Mouse (Mus musculus) fat pad, adult 2 months (tissue): ENCODE measurements around the gene Bco1.

Experiments
- DNase-seq: peaks from one replicate; pipeline ENCODE4 v3.0.0-alpha.2; 2011; ENCODE audit warnings: low read depth, low spot score; ENCODE audit errors: extremely low read depth

Bco1 gene

GRCm38 (mm10) chr8:117095647-117096046, at the start of gene Bco1:
Gene Bco1 (plus strand): TSS chr8:117095854.
- no peak for DNase-seq

DNA sequence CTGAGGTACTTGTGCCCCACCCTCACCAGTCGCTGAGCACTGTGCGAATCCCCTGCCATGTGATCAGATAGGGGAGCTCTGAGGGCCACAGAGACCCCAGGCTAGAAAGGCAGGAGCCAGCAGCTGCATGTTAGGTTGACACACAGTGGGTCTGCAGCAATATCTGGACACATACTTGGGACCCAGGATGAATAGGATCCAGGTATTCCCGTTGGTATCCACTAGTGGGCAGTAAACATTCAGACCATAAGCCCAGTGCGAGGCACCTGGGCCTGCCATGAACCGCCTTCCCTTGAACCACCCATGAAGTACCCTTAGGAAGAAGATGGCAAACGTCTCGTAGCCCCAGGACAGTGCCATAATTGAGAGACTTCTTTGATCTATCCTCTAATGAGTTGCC, 46.2 kb upstream of the Bco1 start:
- DNase-seq = no peak

DNA sequence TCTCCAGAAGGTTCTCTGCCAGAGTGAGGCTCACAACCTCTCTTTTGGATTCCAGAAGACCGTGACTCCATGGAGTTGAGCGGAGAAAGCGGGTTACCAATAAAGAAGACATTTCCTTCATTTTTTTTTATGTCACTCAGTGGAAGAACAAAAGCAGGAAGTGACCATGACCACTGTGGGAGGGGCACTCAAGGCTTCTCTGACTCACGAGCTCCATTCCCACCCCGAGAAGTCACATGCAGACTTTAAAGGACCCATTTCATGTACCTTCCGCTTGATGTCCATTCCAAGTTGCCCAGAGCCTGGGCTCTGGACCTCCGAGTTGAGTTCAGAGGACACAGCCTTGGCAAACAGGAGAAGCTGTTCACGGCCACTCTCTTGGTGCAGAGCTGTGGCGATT, 44.9 kb upstream of the Bco1 start:
- DNase-seq = no peak

DNA sequence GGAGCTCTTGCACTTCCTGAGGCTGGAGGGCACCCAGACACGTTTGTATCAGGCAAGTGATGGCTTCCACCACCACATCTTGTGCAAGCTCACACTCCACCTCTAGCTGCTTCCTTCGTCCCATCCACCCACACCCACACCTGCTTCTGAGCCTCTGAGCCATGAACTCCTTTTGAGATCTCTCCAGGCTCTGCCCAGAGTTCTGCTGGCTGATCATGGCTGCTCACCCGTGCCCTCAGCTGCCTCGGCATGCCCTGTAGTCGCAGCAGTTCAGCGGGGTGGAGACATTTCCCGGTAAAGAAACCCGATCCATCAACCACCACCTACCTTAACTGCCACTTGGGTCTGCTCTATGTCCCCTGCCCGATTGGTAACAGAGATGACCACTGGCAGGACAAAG, 44.3 kb upstream of the Bco1 start:
- DNase-seq = no peak

GRCm38 (mm10) chr8:117053135-117054079, 42.2 kb upstream of the Bco1 start:
- no peak for DNase-seq

DNA sequence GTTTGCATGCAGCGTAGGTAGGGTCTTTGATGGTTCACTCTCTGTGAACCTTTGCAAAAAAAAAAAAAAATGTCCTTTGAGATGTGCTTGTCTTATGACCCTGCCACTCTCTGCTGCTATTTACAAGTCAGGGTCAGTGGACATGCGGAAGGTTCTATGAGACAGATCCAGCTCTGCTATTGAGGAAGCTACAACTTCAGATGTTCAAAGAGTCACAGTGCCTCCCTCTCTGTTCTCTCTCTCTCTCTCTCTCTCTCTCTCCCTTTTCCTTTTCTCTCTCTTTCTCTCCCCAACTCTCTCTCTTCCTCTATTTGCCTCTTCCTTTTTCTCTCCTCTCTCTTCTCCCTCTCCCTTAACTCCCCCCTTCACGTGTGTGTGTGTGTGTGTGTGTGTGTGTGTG, 41.5 kb upstream of the Bco1 start:
- DNase-seq = no peak

DNA sequence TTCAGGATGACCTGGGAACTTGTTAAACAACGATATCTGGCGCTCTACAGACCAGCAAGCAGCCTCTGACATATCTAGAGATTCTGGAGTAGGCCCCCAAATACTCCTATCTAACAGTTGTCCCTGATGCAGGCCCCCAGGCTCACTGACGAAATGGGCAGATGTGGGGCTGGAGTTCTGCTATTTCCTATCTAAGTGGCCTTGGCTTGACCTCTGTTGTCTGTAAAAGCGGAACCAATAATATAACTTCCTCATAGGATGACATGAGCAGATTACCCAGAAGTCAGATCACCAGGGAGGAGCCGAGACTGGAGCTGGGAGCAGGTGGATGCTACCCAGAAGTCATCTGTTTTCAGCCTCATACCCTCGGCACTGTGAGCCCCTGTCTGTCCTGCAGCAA, 40.6 kb upstream of the Bco1 start:
- no peak for DNase-seq

DNA sequence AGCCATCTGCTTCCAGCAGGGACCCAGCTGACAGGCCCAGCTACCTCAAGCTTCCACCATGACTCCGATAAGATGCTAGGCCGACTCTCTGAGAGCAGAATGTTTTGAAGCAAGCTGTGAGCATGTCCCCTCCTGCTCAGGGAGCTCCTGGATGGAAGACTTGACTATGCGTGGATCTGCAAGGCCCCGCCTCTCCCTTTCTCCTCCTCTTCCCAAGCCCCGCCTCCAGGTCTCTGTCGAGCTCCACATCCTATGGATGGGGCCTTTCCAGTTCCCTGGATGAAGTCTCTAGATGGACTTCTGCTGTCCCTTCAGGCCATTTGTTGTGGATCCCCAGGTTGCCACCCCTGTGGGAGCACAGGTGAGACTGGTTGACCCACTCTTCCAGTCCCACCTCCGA, 36.6 kb upstream of the Bco1 start:
- DNase-seq = no peak

GRCm38 (mm10) chr8:117060306-117060705, 35.3 kb upstream of the Bco1 start:
- no peak for DNase-seq

DNA sequence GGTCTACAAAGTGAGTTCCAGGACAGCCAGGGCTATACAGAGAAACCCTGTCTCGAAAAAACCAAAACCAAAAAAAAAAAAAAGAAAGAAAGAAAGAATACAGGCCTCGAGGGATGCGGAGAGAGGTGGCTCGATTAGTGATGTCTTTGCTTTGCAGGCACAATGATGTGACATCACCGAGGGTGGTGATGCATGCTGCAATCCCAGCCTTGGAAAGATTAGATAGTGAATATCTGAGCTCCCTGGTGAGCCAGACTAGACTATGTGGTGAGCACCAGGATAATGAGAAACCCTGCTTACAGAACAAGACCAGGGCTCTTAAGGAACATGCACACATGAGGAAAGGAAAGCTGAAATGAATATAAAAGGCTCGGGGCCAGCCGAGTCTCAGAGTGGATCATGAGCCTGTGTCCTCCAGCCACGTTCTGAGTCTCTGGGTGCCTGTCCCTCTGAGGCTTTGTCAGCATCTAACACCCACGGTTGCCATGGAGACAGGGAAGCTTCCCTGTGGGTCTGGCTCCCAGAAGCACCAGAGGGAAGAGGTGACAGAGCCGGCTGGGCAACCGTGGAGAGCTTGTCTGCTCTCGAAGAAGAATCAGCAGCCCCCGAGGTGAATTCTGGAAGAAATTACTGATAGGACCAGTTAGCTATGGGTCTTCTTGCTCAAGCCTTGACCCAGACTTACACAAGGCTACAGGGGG, 34.3 kb upstream of the Bco1 start:
- no peak for DNase-seq

- no peak for DNase-seq
Observed at GRCm38 (mm10) chr8:117066955-117067354, 28.7 kb upstream of the Bco1 start.

DNA sequence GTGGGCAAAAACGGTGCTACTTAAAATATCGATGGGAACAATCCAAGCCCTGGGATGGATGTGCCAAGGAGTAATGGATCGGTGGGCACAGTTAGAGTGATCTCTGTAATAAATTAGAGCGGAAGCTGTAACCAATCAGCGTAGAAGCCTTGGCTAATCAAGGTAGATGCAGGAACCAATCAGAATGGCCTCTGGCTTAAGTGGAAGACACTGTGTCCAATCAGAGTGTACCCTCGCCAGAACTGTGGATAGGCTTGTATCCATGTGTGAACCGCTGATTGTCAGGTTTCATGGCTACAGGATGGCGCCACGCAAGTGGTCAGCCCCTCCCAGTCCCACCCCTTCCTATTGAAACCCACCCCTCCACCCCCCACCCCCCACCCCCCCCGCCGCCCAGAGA, 28.3 kb upstream of the Bco1 start:
- DNase-seq = no peak

- no peak for DNase-seq
Observed at GRCm38 (mm10) chr8:117068294-117068693, 27.4 kb upstream of the Bco1 start.

GRCm38 (mm10) chr8:117069708-117070107, 25.9 kb upstream of the Bco1 start:
- DNase-seq = no peak

- DNase-seq = no peak
Observed at GRCm38 (mm10) chr8:117074350-117075182, 21.1 kb upstream of the Bco1 start.

- DNase-seq = no peak
Observed at GRCm38 (mm10) chr8:117078367-117078926, 17.2 kb upstream of the Bco1 start.

DNA sequence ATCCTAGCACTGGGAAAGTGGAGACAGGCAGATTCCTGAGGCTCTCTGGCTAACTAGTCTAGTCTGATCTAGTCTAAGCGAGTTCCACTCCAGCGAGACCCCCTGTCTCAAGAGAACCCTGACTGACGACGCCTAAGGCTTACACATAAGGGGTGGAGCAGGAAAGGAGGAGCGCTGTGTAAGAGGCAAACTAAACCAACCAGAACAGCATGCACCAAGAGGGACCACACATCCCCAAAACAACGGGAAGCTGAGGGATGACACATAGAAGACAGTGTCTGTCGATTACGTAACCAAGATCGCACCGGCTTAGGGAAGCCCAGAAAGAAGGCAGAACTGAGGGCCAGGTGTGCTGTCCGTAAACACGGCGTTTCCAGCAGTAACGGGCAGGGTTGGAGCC, 16.0 kb upstream of the Bco1 start:
- no peak for DNase-seq

- no peak for DNase-seq
Observed at GRCm38 (mm10) chr8:117082399-117082872, 13.2 kb upstream of the Bco1 start, which contains the start of gene Pkd1l2. Gene Pkd1l2 (minus strand): TSS chr8:117082449.

GRCm38 (mm10) chr8:117082947-117083559, 12.6 kb upstream of the Bco1 start:
- no peak for DNase-seq

DNA sequence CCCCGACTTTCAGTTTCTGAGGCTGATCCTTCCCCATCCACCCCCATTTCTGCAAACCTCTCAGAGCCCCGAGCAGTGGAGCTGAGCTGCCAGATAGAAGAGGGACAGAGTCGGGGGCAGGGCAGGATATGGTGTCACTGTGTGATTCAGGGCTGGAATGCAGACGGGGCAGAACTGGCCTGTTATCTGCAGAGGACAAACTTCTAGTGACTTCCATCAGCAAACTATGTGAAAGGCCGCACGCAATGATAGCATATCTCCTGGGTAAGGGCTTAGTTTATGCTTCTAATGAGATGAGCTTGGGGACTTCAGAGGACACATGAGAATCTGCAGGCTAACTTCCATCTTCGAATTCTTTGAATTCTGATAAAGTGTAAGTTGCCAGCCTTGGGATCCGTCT, 10.1 kb upstream of the Bco1 start:
- DNase-seq = no peak
